Mouse (Mus musculus): ENCODE results near the gene Scap.

DNA sequence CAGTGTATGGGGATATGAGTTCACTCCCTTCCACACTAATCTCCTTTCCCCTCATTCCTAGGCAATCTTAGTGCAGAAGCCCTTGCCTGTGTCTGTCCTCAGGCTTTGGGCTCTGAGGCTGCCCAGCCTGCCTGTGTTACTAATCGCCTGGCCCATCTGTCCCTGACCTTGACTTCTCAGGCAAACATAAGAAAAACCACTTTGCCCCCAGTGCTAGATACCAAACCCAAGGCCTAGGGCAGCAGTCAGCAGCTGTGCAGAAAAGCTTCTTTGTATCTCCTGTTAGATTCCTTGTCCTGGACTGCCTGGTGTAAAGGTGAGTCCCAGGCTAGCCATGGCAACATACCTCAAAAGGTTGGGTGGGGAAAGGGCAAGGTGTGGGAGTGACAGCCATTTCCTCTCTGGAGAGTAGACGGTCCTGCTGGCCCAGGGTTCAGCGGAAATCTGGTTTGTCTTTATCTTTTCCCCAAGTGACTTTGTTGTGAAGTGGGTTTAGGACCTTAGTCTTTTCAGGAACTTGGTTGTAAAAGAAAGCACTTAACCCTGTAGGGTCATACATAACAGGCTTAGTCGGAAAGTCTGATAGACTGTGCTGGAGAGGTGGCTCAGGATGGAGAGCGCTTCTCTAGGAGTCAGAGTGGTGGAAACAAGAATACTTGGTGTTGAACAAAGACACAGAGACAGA lies 4.0 kb upstream of the Scap start:
- no peak for TF ChIP-seq CTCF (IDR thresholded peaks at IDR 0.05; ENCODE audit: borderline replicate concordance, insufficient read depth, low read length)
- no peak for TF ChIP-seq POLR2A (IDR thresholded peaks at IDR 0.05; ENCODE audit: low read depth, low read length)

Data from embryonic fibroblast, embryonic 13.5 days (primary cell).